Mouse (Mus musculus) ES-Bruce4 (cell line): Measurements from ENCODE around the gene Ino80. TPM values are rescaled to one million over a fixed set of nuclear protein-coding genes. Genes with fewer than 3 reads are reported as not detected.
A peak's percentile ranks its signal among the peaks of the same experiment; 100 is the strongest.

Experiments used
- H3K27ac ChIP-seq: 2 replicates; pipeline ENCODE4 v1.5.1; 2012; ENCODE audit warnings: low read length, inconsistent platforms; ENCODE audit not compliant: insufficient read depth
- H3K27me3 ChIP-seq: 2 replicates; pipeline ENCODE4 v1.6.1; 2012; ENCODE audit warnings: mild to moderate bottlenecking, low read length, inconsistent platforms; ENCODE audit not compliant: control insufficient read depth, poor library complexity, insufficient read depth, severe bottlenecking
- H3K36me3 ChIP-seq: 2 replicates; pipeline ENCODE4 v1.6.1; 2012; ENCODE audit warnings: inconsistent platforms, mild to moderate bottlenecking, low read length, moderate library complexity; ENCODE audit not compliant: control insufficient read depth, poor library complexity, insufficient read depth, severe bottlenecking
- H3K4me1 ChIP-seq: one replicate; pipeline ENCODE4 v1.8.1; 2011; ENCODE audit warnings: low read length; ENCODE audit not compliant: control insufficient read depth, insufficient read depth
- H3K4me3 ChIP-seq: 2 replicates; pipeline ENCODE4 v1.5.1; 2011; ENCODE audit warnings: low read depth, mild to moderate bottlenecking, low read length
- H3K9ac ChIP-seq: 2 replicates; pipeline ENCODE4 v1.6.1; 2012; ENCODE audit warnings: low read depth, mild to moderate bottlenecking, inconsistent platforms; ENCODE audit not compliant: poor library complexity, severe bottlenecking
- H3K9me3 ChIP-seq: replicated peaks from 2 replicates; pipeline ENCODE4 v1.6.1; 2012; ENCODE audit warnings: mild to moderate bottlenecking, low read length, inconsistent platforms; ENCODE audit not compliant: control insufficient read depth, poor library complexity, insufficient read depth, severe bottlenecking
- CTCF ChIP-seq: IDR thresholded peaks from one replicate; pipeline ENCODE4 v1.8.1; 2011; ENCODE audit warnings: low read depth, low read length
- EP300 ChIP-seq: IDR thresholded peaks from 2 replicates; pipeline ENCODE4 v1.6.1; 2011; ENCODE audit warnings: low read depth, low read length; ENCODE audit not compliant: insufficient read depth
- POLR2A ChIP-seq: IDR thresholded peaks from one replicate; pipeline ENCODE4 v1.8.1; 2011; ENCODE audit warnings: low read length; ENCODE audit not compliant: insufficient read depth
- polyA plus RNA-seq: library from polyadenylated mRNA; stranded (reverse); fragments of >200 nt; gene quantifications from 2 replicates; pipeline ENCODE4 v1.2.4, GENCODE M21; 2011; ENCODE audit warnings: low read depth; ENCODE audit not compliant: missing spikeins, insufficient read depth, insufficient read length

Ino80 gene
- polyA plus RNA-seq, 1 experiment: 27.8 TPM

- peaks cover 1% of the 10 kb centered on the region for H3K4me1 ChIP-seq
- H3K9me3 ChIP-seq: no peaks in the 10 kb centered on the region
- H3K9ac ChIP-seq: no peak overlapping the region
- no peaks in the 10 kb centered on the region for H3K36me3 ChIP-seq
- no peak overlapping the region for H3K27ac ChIP-seq
- H3K4me3 ChIP-seq: peak overlapping the region; percentile 71
- TF ChIP-seq EP300 (no peak), POLR2A (no peak), CTCF (peak; percentile 55)
- H3K27me3 ChIP-seq: peaks cover 18% of the 10 kb centered on the region
Observed at GRCm38 (mm10) chr2:119327102-119327480, 150.4 kb downstream of the Ino80 start.

- no peak overlapping the region for H3K9ac ChIP-seq
- peak overlapping the region; percentile 71 for H3K4me3 ChIP-seq
- no peaks in the 10 kb centered on the region for H3K36me3 ChIP-seq
- no peak overlapping the region for H3K27ac ChIP-seq
- peaks cover 1% of the 10 kb centered on the region for H3K4me1 ChIP-seq
- peaks cover 18% of the 10 kb centered on the region for H3K27me3 ChIP-seq
- no peak for TF ChIP-seq CTCF
- TF ChIP-seq POLR2A: no peak
- TF ChIP-seq EP300: no peak
- no peaks in the 10 kb centered on the region for H3K9me3 ChIP-seq
Observed at GRCm38 (mm10) chr2:119326161-119327101, 151.1 kb downstream of the Ino80 start.

- no peak within 1 kb of the TSS for H3K27ac ChIP-seq
- no peaks in the 10 kb centered on the region for H3K36me3 ChIP-seq
Observed at GRCm38 (mm10) chr2:119325568-119326143, 151.8 kb downstream of the Ino80 start, which contains the start of gene Dll4. Gene Dll4, plus strand, starts transcription at chr2:119325784.

GRCm38 (mm10) chr2:119324576-119325318 lies 152.7 kb downstream of the Ino80 start:
- Histone ChIP-seq H3K27me3 (peaks cover 15% of the 10 kb centered on the region), H3K27ac (no peak overlapping the region), H3K4me3 (peak overlapping the region; percentile 38), H3K9me3 (no peaks in the 10 kb centered on the region), H3K4me1 (peaks cover 1% of the 10 kb centered on the region), H3K36me3 (no peaks in the 10 kb centered on the region), H3K9ac (no peak overlapping the region)
- TF ChIP-seq EP300 (peak; percentile 57; the same call in 1 of the 2 replicates), POLR2A (no peak)

More at GRCm38 (mm10) chr2:119325568-119326143, 151.8 kb downstream of the Ino80 start, which contains the start of gene Dll4:
- peaks cover 15% of the 10 kb centered on the region for H3K27me3 ChIP-seq
- H3K9ac ChIP-seq: no peak within 1 kb of the TSS
- no peak for TF ChIP-seq EP300
- TF ChIP-seq CTCF: no peak
- TF ChIP-seq POLR2A: no peak
- peak within 1 kb of the TSS; percentile 71 for H3K4me3 ChIP-seq
- no peaks in the 10 kb centered on the region for H3K9me3 ChIP-seq
- H3K4me1 ChIP-seq: peaks cover 1% of the 10 kb centered on the region

GRCm38 (mm10) chr2:119323866-119324575 lies 153.5 kb downstream of the Ino80 start:
- no peaks in the 10 kb centered on the region for H3K36me3 ChIP-seq
- no peak overlapping the region for H3K4me3 ChIP-seq
- H3K9me3 ChIP-seq: no peaks in the 10 kb centered on the region
- TF ChIP-seq EP300 (no peak), CTCF (no peak), POLR2A (no peak)
- no peak overlapping the region for H3K27ac ChIP-seq
- no peak overlapping the region for H3K9ac ChIP-seq
- H3K27me3 ChIP-seq: peaks cover 15% of the 10 kb centered on the region
- peaks cover 1% of the 10 kb centered on the region for H3K4me1 ChIP-seq

Other genes with a start within 250 kb of the Ino80 start
- gene Ppp1r14d, start 247.8 kb downstream of the Ino80 start, polyA plus RNA-seq: not detected in 2 replicates
- gene Spint1, start 240.3 kb downstream of the Ino80 start, polyA plus RNA-seq: 57.3 and 71.4 TPM in 2 replicates
- 0.36 and 0.78 TPM in 2 replicates for gene Rhov, start 206.4 kb downstream of the Ino80 start, polyA plus RNA-seq
- 11.7 and 12.8 TPM in 2 replicates for gene Vps18, start 188.9 kb downstream of the Ino80 start, polyA plus RNA-seq
- 0.18 TPM in 1 of 2 replicates, not detected in the other for gene Dll4, start 151.9 kb downstream of the Ino80 start, polyA plus RNA-seq
- gene Chac1, start 126.5 kb downstream of the Ino80 start, polyA plus RNA-seq: 3.6 and 3.8 TPM in 2 replicates
- 1.8 and 2.4 TPM in 2 replicates for gene Exd1, start 69.9 kb upstream of the Ino80 start, polyA plus RNA-seq
- gene Chp1, start 70.0 kb upstream of the Ino80 start, polyA plus RNA-seq: 50.6 and 52.6 TPM in 2 replicates
- 185 and 189 TPM in 2 replicates for gene Nusap1, start 140.6 kb upstream of the Ino80 start, polyA plus RNA-seq
- gene Oip5, start 140.8 kb upstream of the Ino80 start, polyA plus RNA-seq: 45.3 and 53.0 TPM in 2 replicates
- 56.0 and 59.3 TPM in 2 replicates for gene Ndufaf1, start 185.1 kb upstream of the Ino80 start, polyA plus RNA-seq
- gene Rtf1, start 197.4 kb upstream of the Ino80 start, polyA plus RNA-seq: 34.9 and 47.3 TPM in 2 replicates